In the genomic region with DNA sequence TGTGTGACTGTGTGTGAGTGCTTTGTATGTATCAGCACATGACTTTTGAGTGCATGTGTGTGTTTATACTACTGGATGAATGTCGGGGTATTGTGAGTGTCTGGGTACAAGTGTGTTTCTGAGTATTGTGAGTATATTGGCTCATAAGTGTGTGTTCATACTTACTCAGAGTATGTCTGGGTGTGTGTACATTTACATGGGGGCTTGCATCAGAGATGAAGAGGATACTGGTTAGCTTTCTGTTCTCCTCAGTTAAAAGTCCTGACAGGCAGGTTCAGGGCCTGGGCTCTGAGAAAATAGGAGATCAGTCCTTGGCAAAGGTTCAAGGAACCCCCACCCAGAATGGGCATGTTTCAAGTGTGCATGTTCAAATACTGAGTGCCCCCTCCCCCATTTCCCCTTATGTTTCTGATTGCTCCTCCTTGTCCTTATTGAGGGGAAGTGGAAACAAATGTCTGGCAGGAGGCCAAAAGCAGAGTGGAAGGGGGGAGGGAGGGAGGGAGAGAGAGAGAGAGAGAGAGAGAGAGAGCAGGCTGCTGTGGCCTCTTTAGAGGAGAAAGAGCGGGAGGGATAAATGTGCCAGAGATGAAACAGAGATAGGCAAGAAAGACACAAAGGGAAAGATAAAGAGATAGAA, we compare ENCODE assay signal across 8 mouse cellular contexts.
DNase-seq lines count a peak whose midpoint lies in the region; ATAC-seq lines count a peak whose summit lies in the region.

No protein-coding gene starts in this region.

- WGBS in embryonic facial prominence, embryonic 11.5 days: 43% methylated on average over 2 of the region's 2 CpGs
- 5% methylated on average over 2 of the region's 2 CpGs for WGBS in lung, embryonic 15.5 days

- ATAC-seq in embryonic facial prominence, embryonic 11.5 days (replicated peaks; ENCODE audit: insufficient number of reproducible peaks, low FRiP score, low TSS enrichment, low read depth): peak; percentile 60
- ATAC-seq in hematopoietic stem cell, adult 5-6 weeks (replicated peaks in 1 of 2; ENCODE audit: insufficient read depth in 1 of 2, low FRiP score in 2 of 2, low TSS enrichment in 1 of 2, low read depth in 1 of 2, poor library complexity in 2 of 2, severe bottlenecking in 2 of 2): peak; percentile 24 to 40; a peak in 2 of 4 replicates
- ATAC-seq in lung, embryonic 15.5 days (ENCODE audit: borderline replicate concordance, extremely low read depth, low FRiP score, low TSS enrichment): peak; percentile 82

- H3K4me1 ChIP-seq in embryonic facial prominence, embryonic 11.5 days (ENCODE audit: control insufficient read depth, insufficient read depth, low read length): peaks cover 3% of the 10 kb centered on the region; the same call in 1 of the 2 replicates
- H3K4me1 ChIP-seq in lung, embryonic 15.5 days: peaks cover 31% of the 10 kb centered on the region

- no peak overlapping the region for H3K4me3 ChIP-seq in embryonic facial prominence, embryonic 11.5 days (ENCODE audit: low read depth, low read length)
- H3K4me3 ChIP-seq in lung, embryonic 15.5 days: no peak overlapping the region

- peak overlapping the region; percentile 95 for H3K27ac ChIP-seq in embryonic facial prominence, embryonic 11.5 days (replicated peaks; ENCODE audit: low read depth, low read length)
- H3K27ac ChIP-seq in lung, embryonic 15.5 days: peak overlapping the region; percentile 77

- H3K36me3 ChIP-seq in embryonic facial prominence, embryonic 11.5 days (replicated peaks; ENCODE audit: control insufficient read depth, insufficient read depth, low read depth, low read length): no peaks in the 10 kb centered on the region
- no peaks in the 10 kb centered on the region for H3K36me3 ChIP-seq in lung, embryonic 15.5 days

- no peak overlapping the region for H3K4me2 ChIP-seq in embryonic facial prominence, embryonic 11.5 days (ENCODE audit: low read depth, low read length)
- H3K4me2 ChIP-seq in lung, embryonic 15.5 days: no peak overlapping the region

- no peaks in the 10 kb centered on the region for H3K27me3 ChIP-seq in embryonic facial prominence, embryonic 11.5 days (ENCODE audit: control insufficient read depth, insufficient read depth, low read length)
- H3K27me3 ChIP-seq in lung, embryonic 15.5 days: no peaks in the 10 kb centered on the region

- H3K9ac ChIP-seq in embryonic facial prominence, embryonic 11.5 days (replicated peaks; ENCODE audit: low read length): peak overlapping the region; percentile 50
- peak overlapping the region; percentile 19; the same call in 1 of the 2 replicates for H3K9ac ChIP-seq in lung, embryonic 15.5 days

- peak; percentile 13 to 32 for DNase-seq in cerebellum, postnatal 14 days
- DNase-seq in cerebellum, adult 18-20 months: no peak
- peak; percentile 94 for DNase-seq in embryonic facial prominence, embryonic 11.5 days (ENCODE audit: low spot score)
- peak; percentile 94 for DNase-seq in retina, postnatal 1 day
- DNase-seq in thymus, postnatal 14 days: no peak
- no peak for DNase-seq in gastrocnemius, adult 18-20 months (ENCODE audit: low spot score)

- H3K9me3 ChIP-seq in embryonic facial prominence, embryonic 11.5 days (replicated peaks; ENCODE audit: control insufficient read depth, low read length): no peaks in the 10 kb centered on the region
- H3K9me3 ChIP-seq in lung, embryonic 15.5 days: no peaks in the 10 kb centered on the region

Comparison
In these comparisons a context has a peak if more than half of its experiments do, and no peak if none do; other contexts are left out.
1. DNase-seq: peak in cerebellum, postnatal 14 days (2 of 2), embryonic facial prominence, embryonic 11.5 days (single experiment) and retina, postnatal 1 day (single experiment); none in cerebellum, adult 18-20 months (0 of 2), thymus, postnatal 14 days (single experiment) and gastrocnemius, adult 18-20 months (single experiment).
2. ATAC-seq: peak in every context shown above with its lines; median percentile 82 in lung, embryonic 15.5 days; 60 in embryonic facial prominence, embryonic 11.5 days; 32 in hematopoietic stem cell, adult 5-6 weeks.